Mouse (Mus musculus): Measurements from ENCODE around the gene Map4k5. TPM values are rescaled to one million over a fixed set of nuclear protein-coding genes. Genes with fewer than 3 reads are reported as not detected.

The Map4k5 gene
- total RNA-seq (2022): 10 to 100 TPM; 42.6 to 49.5 (median 48.4) TPM

GRCm38 (mm10) chr12:69892371-69893251, at the start of gene Map4k5, which contains the start of gene Atl1:
Gene Map4k5 (minus strand): TSS chr12:69893200.
Gene Atl1 (plus strand): TSS chr12:69892614.
- DNase-seq (ENCODE audit: low spot score in 2 of 2): peak; percentile 68 to 86

DNA sequence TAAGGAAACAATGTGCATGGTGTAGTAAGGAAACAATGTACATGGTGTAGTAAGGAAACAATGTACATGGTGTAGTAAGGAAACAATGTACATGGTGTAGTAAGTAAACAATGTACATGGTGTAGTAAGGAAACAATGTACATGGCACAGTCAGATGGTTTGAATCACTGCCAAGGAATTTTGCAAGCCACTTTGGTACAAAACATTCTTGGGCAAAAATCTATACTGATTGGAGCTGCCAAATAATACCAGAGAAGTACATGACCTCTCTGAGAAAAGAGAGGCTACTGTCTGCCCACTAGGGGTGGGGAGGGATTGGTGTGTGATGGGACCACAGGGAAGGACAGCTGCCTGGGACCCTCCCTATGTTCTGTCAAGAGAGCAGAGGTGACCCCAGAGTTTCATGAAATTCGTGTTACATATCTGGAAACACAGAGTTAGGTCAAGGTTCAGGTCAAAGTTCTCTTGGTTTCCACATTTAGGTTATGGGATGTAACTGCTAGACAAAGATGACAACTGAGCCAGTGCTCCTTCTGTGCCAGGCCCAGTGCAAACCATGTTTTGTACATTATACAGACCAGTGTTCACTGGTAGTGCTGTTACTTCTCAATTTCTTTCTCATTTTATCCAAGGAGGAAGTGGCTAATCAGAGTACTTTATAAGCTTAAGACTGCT, 48.8 kb upstream of the Map4k5 start:
- DNase-seq (ENCODE audit: low spot score in 2 of 2): no peak

- no peak for DNase-seq (ENCODE audit: low spot score in 2 of 2)
Observed at GRCm38 (mm10) chr12:69939291-69939690, 46.3 kb upstream of the Map4k5 start.

- no peak for DNase-seq (ENCODE audit: low spot score in 2 of 2)
Observed at GRCm38 (mm10) chr12:69937731-69938130, 44.7 kb upstream of the Map4k5 start.

DNA sequence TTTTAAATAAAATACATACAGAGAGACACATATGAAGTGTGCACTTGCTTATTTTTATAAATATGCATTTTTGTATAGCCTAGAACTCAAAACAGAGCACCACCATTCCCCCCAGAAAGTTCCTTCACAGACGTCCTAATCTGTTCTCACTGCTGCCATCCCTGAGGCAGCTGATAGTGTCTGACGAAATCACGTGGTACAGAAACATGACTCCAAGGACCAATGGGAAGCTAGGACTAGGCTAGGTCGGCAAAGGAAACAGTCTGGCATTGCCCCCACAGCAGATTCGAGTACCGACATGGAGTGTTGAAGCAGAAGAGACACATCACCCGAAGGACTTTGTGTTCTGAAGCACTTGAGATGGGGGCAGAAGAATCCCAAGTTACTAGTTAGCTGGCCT, 33.7 kb upstream of the Map4k5 start:
- no peak for DNase-seq (ENCODE audit: low spot score in 2 of 2)

- no peak for DNase-seq (ENCODE audit: low spot score in 2 of 2)
Observed at GRCm38 (mm10) chr12:69924012-69924411, 31.0 kb upstream of the Map4k5 start.

DNA sequence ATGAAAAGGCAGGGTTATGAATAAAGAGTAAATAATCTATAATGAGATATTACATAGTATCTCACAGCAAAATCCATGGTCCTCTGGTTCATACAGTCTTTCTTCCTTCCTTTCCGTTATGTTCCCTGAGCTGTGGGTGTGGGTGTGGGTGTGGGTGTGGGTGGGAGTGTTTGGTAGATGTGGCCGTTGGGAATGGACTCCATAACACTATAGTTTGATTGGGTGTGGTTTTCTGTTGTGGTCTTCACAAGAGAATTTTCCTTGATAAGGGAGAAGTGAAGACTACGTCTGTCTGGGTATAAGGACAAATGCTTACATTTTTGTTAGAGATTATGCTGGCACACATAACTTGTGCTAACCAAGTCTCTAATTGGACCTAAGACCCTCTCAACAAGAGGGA, 30.6 kb upstream of the Map4k5 start:
- DNase-seq (ENCODE audit: low spot score in 2 of 2): no peak

GRCm38 (mm10) chr12:69923128-69923527, 30.1 kb upstream of the Map4k5 start:
- DNase-seq (ENCODE audit: low spot score in 2 of 2): no peak

DNA sequence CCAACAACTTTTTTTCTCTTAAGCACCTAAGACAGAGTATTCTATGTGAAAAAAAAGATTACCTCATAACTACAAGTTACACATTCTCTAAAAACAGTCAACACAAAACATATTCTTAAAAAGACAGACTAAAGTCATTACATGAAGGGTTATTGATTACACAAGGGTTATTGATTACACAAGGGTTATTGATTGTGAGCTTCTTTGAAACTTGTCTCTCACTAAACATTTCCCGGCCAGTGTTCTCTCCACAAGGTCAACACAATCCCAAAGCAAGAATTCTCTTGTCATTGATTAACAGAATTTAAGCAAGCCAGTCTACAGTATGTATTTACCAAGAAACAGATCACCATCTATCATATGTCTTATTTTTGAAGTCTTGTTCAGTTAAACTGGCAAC, 29.1 kb upstream of the Map4k5 start:
- no peak for DNase-seq (ENCODE audit: low spot score in 2 of 2)

GRCm38 (mm10) chr12:69917870-69918269, 24.9 kb upstream of the Map4k5 start:
- DNase-seq (ENCODE audit: low spot score in 2 of 2): no peak

DNA sequence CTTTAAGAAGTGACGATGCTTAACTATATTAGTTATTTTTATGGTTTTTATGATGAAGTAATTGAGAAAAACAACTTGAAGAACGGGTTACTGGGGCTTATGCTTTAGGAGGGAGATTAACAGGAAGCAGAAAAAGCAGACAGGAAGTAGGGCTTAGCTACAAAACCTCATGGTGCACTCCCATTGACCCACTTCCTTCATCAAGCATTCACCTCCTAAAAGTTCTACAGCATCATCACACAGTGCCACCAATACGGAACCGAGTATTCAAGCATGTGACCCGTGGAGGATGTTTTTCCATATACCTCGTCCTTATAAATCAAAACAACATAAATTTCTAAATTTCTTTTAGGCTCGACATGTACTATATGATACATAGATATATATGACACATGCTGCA, 19.7 kb upstream of the Map4k5 start:
- DNase-seq (ENCODE audit: low spot score in 2 of 2): no peak

DNA sequence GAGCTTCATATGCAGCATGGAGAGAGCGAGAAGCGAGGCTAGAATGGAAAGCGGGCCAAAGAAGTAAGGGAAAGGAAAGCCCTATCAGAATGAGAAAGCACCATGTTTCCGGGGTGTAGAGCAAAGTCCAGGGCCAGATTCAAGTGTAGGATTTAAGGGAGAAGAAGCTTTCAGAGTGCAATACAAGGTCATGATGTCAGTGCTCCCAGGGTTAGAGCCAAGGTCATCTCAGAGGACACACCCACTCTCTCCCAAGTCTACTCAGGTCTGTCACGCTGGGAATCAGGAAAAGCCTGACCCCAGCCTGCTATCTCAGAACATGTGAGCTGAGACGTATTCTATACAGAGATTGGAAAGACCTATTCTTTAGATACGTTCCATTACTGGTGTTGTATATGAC, 18.9 kb upstream of the Map4k5 start:
- no peak for DNase-seq (ENCODE audit: low spot score in 2 of 2)

GRCm38 (mm10) chr12:69908511-69908900, 15.5 kb upstream of the Map4k5 start:
- DNase-seq (ENCODE audit: low spot score in 2 of 2): peak; percentile 79 to 85

DNA sequence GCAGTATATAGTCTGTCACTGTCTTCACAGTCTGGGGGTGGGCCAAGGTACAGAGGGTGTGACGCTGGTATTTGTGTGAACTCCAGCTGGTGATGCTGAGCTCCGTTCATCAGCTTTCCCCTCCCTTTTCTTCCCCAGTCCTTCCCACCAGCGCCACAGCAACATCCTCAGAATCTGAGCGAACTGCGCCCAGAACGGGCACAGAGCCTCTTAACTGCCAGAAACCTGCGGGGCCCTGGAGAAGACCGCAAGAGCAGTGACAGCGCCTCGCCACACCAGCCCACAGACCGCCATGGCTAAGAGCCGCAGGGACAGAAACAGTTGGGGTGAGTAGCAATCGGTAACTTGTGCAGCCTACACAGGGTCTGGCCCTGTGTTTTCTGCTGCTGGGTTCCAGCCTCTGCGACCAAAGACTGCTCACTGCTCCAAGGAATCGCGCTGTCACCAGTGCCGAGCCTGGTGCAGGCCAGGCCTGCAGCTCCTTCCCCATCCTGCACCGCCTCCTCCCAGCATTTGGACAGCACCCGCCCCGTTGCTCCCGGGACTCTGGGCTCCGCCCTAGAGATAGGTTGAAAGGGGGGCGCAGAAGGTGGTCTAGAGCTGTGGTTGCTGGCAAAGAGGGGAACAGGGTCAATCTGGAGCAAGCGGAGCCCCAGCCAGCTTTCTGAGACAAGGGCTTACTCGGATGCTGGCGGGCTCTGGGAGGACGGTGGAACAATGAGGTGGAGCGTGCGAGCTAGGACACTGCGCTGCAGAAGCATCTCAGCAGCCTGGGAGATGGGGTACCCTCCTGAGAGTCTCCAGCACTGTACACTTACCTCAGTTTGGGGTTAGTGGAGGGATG, 14.9 kb upstream of the Map4k5 start:
- peak; percentile 79 for DNase-seq (ENCODE audit: low spot score in 2 of 2)

GRCm38 (mm10) chr12:69904991-69905390, 12.0 kb upstream of the Map4k5 start:
- peak in 1 of 2 experiments; percentile 24 for DNase-seq (ENCODE audit: low spot score in 2 of 2)

GRCm38 (mm10) chr12:69898119-69898518, 5.1 kb upstream of the Map4k5 start:
- DNase-seq (ENCODE audit: low spot score in 2 of 2): no peak

DNA sequence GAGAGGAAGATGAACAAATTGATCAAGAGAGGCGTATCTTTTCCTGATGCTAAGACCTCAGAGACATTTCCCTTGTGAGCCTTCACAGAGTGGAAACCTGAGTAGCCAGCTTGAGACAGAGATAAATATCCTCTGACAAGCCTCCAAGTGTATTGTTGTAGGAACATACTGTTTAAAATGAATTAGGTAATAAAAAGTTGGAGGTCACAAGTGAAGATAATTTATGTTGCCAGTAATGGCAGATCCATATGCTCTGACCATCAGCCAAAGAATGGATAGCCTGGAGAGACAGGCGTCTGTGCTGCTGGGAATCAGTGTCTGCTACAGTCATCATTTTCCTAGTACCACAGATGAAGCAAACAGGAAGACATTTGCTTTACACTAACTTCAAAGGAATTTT, 2.0 kb upstream of the Map4k5 start:
- no peak for DNase-seq (ENCODE audit: low spot score in 2 of 2)

DNA sequence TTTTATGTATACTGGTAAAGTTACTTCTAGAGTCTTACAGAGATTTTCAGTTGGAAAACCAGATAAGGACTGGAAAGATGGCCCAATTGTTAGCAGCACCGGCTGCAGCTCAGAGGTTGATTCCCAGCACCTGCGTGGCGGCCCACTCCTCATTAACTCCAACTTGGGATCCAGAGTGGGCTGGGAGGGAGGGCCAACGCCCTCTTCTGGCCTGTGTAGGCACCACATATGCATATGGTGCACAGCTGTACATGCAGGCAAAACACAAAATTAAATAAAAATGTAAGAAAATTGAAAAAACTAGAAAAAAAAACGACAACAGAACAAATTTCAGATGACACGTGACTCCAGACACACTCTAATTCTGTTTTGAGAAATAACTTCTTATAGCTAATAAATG, 927 bp upstream of the Map4k5 start:
- no peak for DNase-seq (ENCODE audit: low spot score in 2 of 2)

- no peak for DNase-seq (ENCODE audit: low spot score in 2 of 2)
Observed at GRCm38 (mm10) chr12:69891721-69892120, 1.3 kb downstream of the Map4k5 start.

DNA sequence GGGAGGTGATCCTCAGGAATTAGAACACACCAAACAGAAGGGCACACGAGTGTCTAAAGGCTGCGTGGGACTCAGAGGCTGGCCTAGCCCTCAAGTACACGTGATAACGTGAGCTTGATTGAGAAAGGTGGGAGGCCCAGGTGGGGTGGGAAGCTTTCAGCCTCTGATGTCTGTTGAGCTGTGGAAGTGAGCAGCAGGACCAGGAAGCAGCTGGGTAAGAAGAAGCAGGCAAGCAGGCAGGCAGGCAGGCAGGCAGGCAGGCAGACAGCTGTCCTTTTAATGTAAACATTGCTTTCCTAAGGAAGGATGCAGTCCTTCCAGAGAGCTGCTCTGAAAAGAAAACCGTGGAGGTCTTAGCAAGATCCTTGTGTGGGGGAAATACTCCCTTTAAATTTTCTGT, 2.5 kb downstream of the Map4k5 start:
- no peak for DNase-seq (ENCODE audit: low spot score in 2 of 2)

DNA sequence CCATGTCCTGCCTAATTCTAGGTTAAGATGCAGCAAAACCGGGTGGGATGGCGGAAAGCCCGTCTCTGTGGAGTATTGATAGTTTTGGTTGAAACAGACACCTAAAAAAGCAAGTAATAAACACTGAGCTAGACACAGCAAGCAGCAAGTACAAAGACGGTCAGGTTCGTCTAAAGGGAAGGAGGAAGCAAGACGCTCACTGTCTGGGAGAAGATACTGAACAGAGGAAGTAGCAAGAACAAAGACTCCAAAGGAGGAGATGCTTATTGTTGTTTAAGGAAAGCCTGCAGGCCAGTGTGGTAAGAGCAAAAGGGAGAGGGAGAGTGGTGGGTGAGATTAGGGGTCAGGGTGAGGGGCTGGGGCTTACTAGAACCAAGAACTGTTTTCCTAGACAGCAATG, 2.9 kb downstream of the Map4k5 start:
- no peak for DNase-seq (ENCODE audit: low spot score in 2 of 2)

- no peak for DNase-seq (ENCODE audit: low spot score in 2 of 2)
Observed at GRCm38 (mm10) chr12:69888345-69888744, 4.7 kb downstream of the Map4k5 start.

Data from layer of hippocampus, adult 8-10 months (tissue).